Mouse (Mus musculus) adrenal gland, adult 2 months (tissue): ENCODE data around the gene Sct. TPM values are rescaled to one million over a fixed set of nuclear protein-coding genes. Genes with fewer than 3 reads are reported as not detected.
A peak's percentile ranks its signal among the peaks of the same experiment; 100 is the strongest.
"Not testable (repeated sequence)": the region's sequence is repeated elsewhere in the genome, so short reads cannot be mapped to it uniquely, and the experiment has no call there.

ENCODE experiments used
- DNase-seq: peaks from one replicate; pipeline ENCODE4 v3.0.0; 2021
- polyA plus RNA-seq: library from polyadenylated mRNA; depleted of rRNA; stranded (reverse); fragments of >200 nt; gene quantifications from 2 replicates; pipeline ENCODE4 v1.2.3, GENCODE M21; 2012
- total RNA-seq, 2 experiments: library from RNA; stranded (reverse); gene quantifications; 2 replicates each; pipeline ENCODE4 v1.2.3; 2021

Sct gene
- total and polyA plus RNA-seq, 3 experiments = 0.93 TPM; not detected in 2

DNA sequence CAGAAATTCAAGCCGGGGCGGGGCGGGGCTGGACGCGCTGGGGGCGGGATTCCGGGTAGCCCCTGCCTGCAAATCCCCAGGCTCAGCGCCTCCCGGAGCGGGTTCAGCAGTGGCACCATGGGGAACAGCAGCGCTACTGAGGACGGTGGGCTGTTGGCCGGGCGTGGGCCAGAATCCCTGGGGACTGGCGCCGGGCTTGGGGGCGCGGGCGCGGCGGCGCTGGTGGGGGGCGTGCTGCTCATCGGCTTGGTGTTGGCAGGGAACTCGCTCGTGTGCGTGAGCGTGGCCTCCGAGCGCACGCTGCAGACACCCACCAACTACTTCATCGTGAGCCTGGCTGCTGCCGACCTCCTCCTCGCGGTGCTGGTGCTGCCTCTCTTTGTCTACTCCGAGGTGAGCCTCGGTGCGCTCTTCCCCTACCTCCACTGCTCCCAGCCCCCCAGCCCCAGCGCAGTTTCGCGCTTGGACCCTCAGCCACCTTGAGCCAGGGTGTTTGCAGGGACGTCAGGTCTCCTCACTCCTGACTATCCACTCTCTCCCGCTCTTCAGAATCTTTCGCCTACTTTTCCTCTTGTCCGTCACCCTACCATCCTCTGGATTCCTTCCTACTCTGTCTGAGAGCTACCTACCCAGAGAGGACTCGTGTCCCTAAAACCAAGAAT, 13.1 kb upstream of the Sct start, which contains the start of gene Drd4:
Gene Drd4 (plus strand): TSS at position 86 of the 662 bp plus-strand sequence.
- DNase-seq = no peak

DNA sequence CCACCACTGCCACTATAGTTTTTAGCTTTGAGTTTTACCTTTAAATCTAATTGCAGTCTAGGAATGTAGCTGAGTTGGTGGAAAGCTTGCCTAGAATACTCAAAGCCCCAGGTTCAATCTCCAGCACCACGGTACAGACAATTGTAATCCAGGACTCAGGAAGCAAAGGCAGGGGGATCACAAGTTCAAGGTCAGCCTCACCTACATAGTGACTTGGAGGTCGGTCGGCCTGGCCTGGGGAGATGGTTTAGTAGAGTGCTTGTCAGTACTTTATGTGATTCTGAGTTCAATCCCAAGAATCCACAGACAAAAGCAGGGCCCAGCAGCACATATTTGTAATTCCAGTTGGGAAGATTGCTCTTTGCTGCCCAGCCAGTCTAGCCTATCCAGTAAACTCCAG, 9.1 kb upstream of the Sct start:
- DNase-seq = no peak

DNA sequence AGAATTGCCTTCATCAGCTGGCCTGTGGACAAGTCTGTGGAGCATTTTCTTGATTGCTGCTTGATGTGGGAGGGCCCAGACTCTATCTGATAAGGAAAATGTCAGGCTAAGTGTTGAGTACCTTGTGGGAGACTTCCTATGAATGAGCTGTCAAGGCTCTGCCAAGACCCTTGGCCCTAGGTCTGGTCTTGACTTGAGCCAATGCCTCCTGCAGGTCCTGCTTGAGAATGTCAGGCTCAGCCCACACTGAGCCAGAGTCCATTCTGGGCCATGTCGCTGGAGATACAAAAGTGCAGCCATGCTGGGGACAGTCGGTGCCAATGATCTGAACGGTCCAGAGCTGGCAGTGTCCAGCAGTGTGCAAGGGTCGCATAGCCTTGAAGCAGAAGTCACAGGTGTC, 3.8 kb upstream of the Sct start:
- no peak for DNase-seq

DNA sequence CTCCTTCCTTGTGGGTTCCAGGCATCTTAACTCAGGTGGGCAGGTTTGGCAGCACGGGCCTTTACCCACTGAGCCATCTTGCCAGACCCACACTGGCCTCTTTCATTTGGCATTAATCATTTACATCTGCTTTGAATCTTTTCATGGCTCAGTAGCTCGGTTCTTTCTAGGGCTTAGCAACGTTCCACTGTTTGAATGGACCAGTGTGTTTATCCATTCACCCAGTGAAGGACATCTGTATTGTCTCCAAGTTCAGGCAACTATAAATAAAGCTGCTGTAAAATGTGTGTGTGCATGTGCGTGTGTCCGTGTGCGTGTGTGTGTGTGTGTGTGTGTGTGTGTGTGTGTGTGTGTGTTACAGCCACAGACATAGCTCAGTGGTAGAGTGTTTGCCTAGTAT, 2.5 kb upstream of the Sct start:
- no peak for DNase-seq

DNA sequence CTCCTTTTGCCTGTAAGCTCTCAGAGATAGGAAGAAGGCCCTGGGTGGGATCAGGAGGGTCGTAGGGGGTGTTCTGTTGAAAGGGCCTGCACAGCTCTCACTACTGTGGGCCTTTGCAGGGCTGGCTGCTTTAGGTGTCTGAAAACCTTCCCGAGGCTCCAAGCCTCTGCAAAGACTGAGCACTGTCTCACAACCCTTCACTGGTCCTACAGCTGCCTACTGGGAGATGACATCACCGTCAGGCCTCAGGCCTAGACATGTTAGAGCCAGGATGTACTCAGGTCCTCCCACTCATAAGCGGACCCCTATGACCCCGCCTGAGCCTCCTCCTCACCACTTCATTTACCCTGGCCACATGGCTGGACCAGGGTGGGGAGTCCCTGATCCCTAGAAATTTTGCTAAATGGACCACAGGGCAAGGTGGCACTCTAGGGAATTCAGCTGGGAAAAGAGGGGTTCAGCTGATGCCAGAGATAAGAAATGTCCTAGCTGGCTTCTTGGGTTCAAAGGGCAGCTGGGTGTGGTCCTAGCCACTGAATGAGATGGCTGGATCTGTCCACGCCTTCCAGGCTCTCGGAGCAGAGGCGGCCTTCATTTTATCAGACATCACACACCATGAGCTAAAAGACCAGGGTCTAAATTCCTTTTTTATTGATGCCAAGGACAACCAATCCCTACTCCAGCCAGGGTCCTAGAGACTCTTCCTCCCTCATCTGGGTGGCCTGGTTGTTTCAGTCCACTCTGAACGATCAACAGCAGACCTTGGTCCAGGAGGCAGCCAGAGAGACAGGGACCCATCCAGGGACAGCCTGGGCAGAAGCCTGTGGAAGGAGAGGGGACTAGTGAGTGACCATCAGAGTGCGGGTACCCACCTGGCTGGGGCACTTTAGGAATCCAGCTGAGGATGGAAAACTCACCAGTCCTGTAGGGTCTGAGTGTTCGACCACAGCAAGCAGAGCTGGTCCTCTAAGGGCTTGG, 943 bp downstream of the Sct start:
- DNase-seq = no peak

DNA sequence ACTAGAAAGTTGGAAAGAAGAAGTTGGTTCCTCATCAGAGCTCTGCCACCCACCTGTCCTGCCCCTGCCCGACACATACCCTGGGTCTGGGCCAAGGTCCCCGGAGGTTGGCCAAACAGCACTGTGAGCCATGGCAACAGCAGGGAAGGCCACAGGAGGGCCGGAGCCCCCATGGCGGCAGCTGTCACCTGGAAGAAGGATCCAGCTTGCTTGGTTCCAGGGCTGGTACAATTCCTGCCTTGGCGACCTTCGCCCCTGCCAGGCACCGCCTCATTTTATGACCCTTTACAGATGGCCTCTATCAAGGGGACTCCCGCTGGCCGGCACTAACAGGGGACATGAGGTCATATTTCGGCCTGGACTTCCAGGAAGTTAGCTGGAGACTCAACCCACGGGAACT, 2.4 kb downstream of the Sct start, which contains the start of gene Cdhr5:
Gene Cdhr5 (minus strand): TSS at position 241 of the 400 bp plus-strand sequence.
- DNase-seq = peak; percentile 51

DNA sequence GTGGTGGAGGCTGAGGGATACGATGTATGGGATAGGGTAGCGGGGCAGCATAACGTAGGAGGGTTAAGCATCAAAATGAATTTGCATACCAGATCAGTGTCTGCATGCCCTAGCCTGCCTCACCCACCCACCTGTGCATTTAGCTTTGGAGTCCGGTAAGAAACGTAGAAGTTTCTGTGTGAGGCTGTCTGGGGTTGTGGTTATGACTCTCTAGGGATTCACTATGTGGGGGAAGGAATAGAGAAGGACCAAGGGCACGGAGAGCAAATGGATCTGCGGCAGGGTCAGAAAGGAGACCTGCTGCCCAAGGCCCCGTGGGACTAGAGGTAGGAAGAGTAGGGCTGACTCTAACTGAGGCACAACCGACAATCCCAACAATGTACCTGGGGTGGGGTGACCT, 3.6 kb downstream of the Sct start:
- no peak for DNase-seq

DNA sequence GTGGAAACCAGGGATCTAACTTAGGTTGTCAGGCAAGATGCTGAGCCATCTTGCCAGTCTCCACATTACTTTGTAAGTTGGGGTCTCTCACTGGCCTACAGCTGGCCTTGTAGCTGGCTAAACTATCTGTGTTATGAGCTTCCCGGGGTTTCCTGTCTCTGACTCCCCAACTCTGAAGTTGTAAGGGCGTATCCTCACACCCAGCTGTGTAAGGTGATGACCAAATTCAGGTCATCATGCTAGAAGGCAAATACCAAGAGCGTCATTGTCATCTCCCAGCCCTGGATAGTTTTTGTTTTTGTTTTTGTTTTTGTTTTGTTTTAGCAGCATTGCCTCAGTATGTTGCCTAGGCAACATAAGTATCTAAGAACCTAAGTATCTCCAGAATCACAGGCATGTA, 8.3 kb downstream of the Sct start:
- DNase-seq = no peak

DNA sequence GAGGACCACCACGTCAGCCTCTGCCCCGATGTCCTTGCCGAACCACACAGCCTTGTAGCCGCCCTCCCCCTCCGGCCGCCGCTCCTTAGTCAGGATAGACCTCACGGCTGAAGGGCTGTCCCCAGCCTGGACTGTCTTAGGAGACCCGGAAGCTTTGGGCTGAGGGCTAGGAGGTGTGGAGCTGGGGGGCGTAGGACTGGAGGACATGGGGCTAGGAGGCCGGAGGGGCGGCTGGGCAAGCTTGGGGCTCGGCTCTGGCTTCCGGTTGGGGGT, 9.7 kb downstream of the Sct start:
- no peak for DNase-seq

DNA sequence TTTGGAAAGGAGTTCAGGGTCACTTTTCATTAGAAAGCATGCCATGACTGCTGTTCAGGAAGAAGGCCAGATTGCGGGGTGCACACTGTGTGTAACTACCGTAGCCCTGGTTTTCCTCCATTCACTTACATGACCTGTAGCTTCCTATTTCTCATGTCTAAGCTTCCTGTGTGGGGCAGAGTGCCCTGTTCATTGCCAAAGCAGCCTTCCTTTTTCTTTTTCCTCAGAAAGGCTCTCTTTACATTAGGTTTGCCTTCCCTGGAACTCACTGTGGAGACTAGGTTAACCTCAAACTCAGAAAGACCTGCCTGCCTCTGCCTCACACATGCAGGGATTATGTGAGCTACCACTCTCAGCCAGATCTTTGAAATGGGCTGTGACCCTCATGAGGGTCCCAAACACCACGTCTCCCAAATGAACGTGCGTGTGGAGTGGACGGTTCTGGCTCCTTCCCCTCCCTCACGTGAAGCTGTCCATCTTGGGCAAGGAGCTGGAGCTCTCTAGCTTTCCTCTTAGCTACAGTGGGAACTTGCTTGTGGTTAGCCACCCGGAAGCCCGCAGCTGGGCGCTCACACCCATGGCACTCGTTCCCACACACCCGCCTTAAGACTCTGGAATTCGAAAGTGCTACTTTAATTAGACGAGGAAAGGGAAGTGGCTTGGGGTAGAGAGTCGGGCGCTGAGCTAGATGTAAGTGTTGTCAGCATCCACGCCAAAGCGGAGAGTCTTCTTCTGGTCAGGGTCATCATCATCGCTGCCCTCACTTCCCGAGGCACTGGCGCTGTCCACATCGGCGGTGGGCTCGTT, 10.3 kb downstream of the Sct start:
- DNase-seq = no peak

DNA sequence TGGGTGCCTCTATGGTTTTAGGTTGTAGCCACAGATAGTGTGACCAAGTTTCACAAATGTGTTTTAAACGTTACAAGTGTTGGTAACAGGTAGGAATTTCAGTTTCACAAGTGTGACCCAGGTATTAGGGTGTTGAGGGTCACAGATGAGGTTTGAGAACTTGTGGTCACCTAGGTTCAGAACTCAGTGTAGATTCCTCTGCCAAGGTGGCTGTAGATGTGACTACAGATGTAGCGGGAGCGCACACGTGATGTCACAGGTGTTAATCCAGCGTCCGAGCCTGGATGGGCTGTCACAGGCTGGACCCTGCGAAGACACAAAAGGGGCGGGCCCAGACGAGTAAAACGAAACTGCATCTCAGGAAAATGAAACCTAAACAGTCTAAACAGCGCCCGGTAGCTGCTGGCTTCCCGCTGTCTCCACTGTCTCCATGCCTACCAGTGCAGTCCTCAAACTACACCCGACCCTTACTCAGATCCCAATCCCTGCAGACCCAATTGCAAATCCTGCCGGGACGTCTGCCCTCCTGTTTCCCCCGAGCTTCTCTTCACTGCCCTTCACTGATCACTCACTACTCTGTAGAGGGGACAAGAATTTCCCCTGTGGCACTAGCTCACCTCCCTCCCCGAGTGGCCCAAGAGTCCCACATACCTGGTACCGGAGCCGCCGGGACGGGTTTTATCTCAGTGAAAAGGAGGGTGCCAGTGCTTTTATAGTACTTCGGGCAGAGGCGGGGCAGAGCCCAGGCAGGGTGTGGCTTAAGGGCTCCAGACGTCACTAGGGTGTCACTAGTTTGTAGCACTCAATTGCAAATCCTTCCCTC, 13.0 kb downstream of the Sct start, which contains the start of gene Irf7:
Gene Irf7 (minus strand): TSS at position 743 of the 823 bp plus-strand sequence.
- peak; percentile 82 for DNase-seq

DNA sequence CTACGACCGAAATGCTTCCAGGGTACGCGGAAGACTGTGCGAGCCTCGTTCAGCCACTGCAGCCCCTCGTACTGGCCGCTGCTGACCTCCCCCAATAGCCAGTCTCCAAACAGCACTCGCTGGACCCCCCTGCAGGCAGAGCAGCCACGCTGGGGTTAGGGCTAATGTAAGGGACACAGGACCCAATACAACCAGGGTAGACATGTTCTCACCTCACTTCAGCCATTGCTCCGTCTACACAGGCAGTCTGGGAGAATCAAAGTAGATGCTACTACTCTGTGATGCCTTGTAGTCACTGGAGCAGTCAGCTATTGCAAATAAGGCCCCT, 13.6 kb downstream of the Sct start:
- no peak for DNase-seq

DNA sequence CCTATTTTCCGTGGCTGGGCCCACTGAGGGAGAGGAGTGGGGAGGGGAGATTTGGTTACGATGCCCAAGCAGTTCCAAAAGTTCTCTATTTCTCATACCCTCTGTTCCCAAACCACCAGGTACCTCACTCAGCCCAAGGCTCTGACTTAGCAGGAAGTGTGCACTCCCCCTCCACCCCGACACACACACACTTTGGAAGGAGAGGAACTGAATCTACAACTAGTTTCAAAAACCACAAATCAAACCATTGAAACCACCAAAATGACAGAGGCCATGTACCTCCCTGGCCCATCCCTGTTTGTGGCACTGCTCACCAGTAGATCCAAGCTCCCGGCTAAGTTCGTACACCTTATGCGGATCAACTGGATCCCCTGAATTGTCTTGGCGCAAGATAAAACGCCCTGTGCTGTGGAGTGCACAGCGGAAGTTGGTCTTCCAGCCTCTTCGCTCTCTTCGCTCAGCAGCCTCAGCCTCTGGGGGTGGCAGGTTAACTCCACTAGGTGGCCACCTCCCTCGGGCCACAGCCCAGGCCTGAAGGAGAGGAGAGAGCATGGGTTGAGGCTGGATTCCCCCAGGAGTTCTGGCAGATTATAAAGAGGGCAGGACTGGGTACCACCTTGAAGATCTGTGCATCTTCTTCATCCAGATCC, 14.0 kb downstream of the Sct start:
- DNase-seq = peak; percentile 64

DNA sequence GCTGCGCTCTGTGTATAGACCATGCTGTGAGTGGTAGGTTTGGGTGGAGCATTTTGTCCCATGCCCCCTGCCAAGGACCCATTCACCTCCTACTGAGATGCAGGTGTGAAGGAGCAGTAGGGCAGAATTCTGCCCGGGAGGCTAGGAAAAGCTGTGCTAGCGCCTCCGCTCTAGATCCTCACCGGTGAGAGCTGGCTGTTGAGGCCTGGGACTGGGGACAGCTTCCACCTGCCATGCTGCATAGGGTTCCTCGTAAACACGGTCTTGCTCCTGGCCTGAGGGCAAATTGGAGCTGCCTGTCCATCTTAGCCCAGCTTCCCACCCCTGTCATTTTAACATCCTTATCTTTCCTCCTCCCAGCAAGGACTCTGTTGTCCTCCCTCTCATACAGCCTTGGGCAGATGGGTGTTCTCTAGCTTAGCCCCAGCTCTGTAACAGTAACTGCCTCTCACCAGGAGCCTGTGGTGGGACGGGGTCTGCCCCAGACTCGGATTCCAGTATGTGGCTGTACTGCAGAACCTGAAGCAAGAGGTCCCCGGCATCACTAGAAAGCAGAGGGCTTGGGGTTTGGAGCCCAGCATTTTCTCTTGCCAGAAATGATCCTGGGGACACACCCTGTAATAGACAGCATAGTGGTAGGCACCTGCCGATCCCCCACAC, 14.8 kb downstream of the Sct start:
- DNase-seq = no peak

DNA sequence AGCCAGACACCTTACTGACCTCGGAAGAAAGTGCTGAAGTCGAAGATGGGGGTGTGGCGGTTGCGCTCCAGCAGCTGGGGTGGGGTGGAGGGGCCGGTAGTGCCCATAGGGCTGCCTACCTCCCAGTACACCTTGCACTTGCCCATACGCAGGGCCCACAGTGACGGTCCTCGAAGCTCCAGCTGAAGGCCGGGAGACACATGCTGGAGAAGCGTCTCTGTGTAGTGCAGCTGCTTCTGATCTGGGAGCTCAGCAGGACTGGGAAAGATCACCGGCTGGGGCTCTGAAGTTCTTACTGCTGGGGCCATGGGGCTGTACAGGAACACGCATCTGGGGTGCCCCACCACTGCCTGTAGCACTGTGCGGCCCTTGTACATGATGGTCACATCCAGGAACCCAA, 15.3 kb downstream of the Sct start:
- DNase-seq = no peak

DNA sequence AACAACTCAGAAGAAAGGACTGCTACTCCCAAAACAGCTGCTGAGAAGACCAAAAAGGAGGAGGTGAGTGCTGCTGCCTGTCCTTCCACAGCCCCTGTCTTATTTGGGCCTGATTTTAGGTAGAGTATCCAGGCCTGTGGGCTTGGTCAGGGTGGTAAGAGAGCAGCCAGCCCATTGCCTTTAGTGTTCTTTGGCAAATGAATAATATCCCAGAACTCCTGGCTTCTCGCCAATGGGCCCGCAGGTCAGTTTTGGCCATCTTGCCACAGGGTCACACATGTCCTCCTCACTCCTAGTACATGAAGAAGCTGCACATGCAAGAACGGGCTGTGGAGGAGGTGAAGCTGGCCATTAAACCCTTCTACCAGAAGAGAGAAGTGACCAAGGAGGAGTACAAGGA, 17.5 kb downstream of the Sct start:
- no peak for DNase-seq

DNA sequence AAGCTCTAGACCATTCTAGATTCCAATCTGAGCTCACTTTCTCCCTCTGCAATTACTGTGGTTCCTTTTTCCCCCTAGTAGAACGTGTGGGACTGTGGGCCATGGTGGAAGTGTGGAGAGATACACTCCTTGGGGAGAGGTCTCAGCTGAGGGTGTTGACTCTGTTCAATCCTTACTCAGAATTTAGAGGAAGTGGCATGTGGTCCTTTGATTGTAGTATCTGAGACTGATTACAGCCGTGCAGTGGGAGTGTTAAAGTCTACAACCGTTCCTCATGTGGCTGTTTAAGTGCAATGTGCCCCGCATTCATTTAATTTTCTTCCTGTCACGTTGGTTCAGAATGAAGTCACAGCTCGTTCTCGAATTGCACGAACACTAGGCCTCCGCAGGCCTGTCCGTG, 22.8 kb downstream of the Sct start:
- DNase-seq = no peak

DNA sequence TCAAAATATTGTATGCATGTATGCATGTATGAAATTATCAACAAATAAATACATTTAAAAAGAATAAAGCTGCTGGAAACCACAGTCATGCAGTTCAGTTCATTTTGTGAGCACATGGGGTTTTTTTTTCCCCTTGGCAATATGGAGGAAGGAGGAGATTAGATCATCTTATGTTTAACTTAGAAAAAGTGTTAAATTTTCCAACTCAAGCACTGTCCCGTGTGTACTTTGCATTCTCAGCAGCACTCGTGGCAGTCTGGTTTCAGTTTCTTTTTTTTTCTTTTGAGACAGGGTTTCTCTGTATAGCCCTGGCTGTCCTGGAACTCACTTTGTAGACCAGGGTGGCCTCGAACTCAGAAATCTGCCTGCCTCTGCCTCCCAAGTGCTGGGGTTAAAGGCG, 28.4 kb downstream of the Sct start:
- DNase-seq = not testable (repeated sequence)

DNA sequence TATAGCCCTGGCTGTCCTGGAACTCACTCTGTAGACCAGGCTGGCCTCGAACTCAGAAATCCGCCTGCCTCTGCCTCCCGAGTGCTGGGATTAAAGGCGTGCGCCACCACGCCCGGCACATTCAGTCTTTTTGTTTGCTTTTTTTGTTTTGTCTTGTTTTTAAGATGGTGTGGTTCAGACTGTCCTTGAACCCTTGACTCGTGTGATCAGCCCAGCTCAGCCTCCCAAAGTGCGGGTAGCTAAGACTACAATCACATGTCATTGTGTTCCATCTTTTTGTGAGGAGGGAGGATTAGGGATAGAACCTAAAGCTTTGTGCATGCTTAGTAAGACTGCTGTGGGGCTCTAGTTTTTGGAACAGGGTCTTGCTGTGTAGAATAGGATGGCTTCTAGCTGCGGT, 47.4 kb downstream of the Sct start:
- no peak for DNase-seq

DNA sequence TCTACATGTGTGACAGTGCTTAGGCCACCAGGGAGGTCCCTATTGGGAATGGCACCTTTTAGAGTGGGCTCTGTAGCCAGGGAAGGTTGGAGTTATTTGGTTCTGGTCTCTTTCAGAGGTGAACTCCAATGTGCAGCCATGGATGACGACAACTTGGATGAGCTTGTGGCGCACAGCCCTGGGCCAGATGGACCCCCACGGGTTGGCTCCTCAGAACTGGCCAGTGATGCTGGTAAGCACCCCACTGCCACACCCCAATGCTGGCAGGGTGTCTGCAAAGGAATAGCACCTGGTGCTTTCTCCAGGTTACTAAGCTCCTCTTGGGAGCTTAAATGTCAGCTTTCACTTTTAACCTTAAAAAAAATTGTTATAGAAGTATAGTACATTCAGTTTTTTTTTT, 47.8 kb downstream of the Sct start:
- no peak for DNase-seq

DNA sequence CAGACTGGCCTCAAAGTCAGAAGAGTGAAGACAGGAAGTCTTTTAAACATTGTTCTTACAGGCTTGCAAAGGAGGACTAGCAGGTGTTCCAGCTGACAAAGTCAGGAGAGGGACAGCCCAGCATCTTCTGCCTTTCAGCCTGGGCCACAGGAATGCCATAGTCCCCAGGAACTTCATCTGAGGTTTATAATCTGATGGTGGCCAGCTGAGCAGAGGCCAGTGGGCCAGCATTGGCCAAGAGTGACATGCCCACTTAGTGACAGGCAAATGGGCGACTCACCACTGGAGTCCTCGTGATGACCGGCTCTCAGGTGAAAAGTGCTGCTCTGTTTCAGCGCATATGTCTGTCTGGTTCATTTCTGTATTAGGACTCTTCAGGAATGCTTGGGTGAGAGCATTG, 48.4 kb downstream of the Sct start:
- DNase-seq = no peak
